ENCODE assay signal across 9 mouse cellular contexts in genomic region chr8:13725722-13726121, GRCm38 (mm10). TPM values are rescaled to one million over a fixed set of nuclear protein-coding genes. Genes with fewer than 3 reads are reported as not detected.
DNase-seq lines count a peak whose midpoint lies in the region; ATAC-seq and TF ChIP-seq lines count a peak whose summit lies in the region.
"Had no signal": no experiment of that assay in that cellular context is flagged by ENCODE, and none has a peak within 500 bp of the region (broad histone marks: within the 10 kb centered on the region; RNA-seq: fewer than 3 reads in every experiment).

No protein-coding gene starts in this region.

- peaks cover 7% of the 10 kb centered on the region for H3K9me3 ChIP-seq in E14TG2a.4 (ENCODE audit: low read length)
- H3K9me3 ChIP-seq in forebrain, embryonic 13.5 days (replicated peaks) = no peaks in the 10 kb centered on the region
- H3K9me3 ChIP-seq: lung, embryonic 15.5 days had no signal

- no peaks in the 10 kb centered on the region for H3K4me1 ChIP-seq in E14TG2a.4 (replicated peaks; ENCODE audit: low read depth, low read length)
- H3K4me1 ChIP-seq in forebrain, embryonic 13.5 days = 0 out of 2 replicates have a peak, but pooled peaks cover 5% of the 10 kb centered on the region
- H3K4me1 ChIP-seq: lung, embryonic 15.5 days had no signal

- no peak overlapping the region for H3K4me2 ChIP-seq in forebrain, embryonic 13.5 days
- H3K4me2 ChIP-seq: lung, embryonic 15.5 days had no signal

- peak; percentile 6 to 37 for DNase-seq in layer of hippocampus, adult 2 months (ENCODE audit: low spot score in 2 of 2)
- no peak for DNase-seq in layer of hippocampus, postnatal 36 days
- DNase-seq in ZHBTc4 (ENCODE audit: low read depth, low spot score) = peak; percentile 45
- peak; percentile 71 for DNase-seq in embryo, embryonic 11 days
- peak; percentile 47 for DNase-seq in left cerebral cortex, postnatal 4 days
- peak; percentile 45 for DNase-seq in right cerebral cortex, postnatal 14 days

- no peak overlapping the region for H3K4me3 ChIP-seq in layer of hippocampus, adult 2 months
- no peak overlapping the region for H3K4me3 ChIP-seq in E14TG2a.4 (replicated peaks; ENCODE audit: low read length)
- H3K4me3 ChIP-seq in forebrain, embryonic 13.5 days = no peak overlapping the region
- H3K4me3 ChIP-seq: lung, embryonic 15.5 days had no signal

- peak; percentile 90 for TF ChIP-seq CTCF in layer of hippocampus, adult 2 months (conservative IDR thresholded peaks at IDR 0.05)
- peak; percentile 25 for TF ChIP-seq CTCF in E14TG2a.4 (conservative IDR thresholded peaks at IDR 0.05; ENCODE audit: low read length)

- H3K27me3 ChIP-seq in E14TG2a.4 (ENCODE audit: insufficient read depth, low read length) = no peaks in the 10 kb centered on the region
- H3K27me3 ChIP-seq in forebrain, embryonic 13.5 days = no peaks in the 10 kb centered on the region
- H3K27me3 ChIP-seq: lung, embryonic 15.5 days had no signal

- H3K27ac ChIP-seq in layer of hippocampus, adult 2 months = no peak overlapping the region
- no peak overlapping the region for H3K27ac ChIP-seq in forebrain, embryonic 13.5 days
- H3K27ac ChIP-seq: lung, embryonic 15.5 days had no signal

- H3K9ac ChIP-seq in forebrain, embryonic 13.5 days = no peak overlapping the region
- H3K9ac ChIP-seq: lung, embryonic 15.5 days had no signal

- intact Hi-C loops in left cerebral cortex, postnatal 4 days (cut with DNase I) = no loop called here

- no peaks in the 10 kb centered on the region for H3K36me3 ChIP-seq in E14TG2a.4 (ENCODE audit: insufficient read depth, low read length)
- no peaks in the 10 kb centered on the region for H3K36me3 ChIP-seq in forebrain, embryonic 13.5 days (ENCODE audit: poor library complexity, severe bottlenecking)
- H3K36me3 ChIP-seq: lung, embryonic 15.5 days had no signal

- ATAC-seq in forebrain, embryonic 13.5 days = no peak

RNA-seq across cellular contexts. Expression of gene Cfap97d2, which starts 20.0 kb away (rescaled TPM):
- 1 to 10 TPM; 3.1 to 3.2 TPM for total RNA-seq in layer of hippocampus, adult 2 months (2021)
- total RNA-seq in layer of hippocampus, postnatal 36 days (2021) = 1 to 10 TPM; 1.1 to 1.3 TPM
- total RNA-seq in left cerebral cortex, postnatal 4 days (2021) = 1 to 10 TPM in 1 of 2 experiments, under 1 TPM in 1; 0.66 to 1.9 TPM
- polyA plus RNA-seq in forebrain, embryonic 13.5 days (2015; fragmentation: Nextera tagmentation; extraction: Ambion mirVana) = 1.4 and 1.8 TPM in 2 replicates

RNA-seq across cellular contexts. Expression of gene Cdc16, which starts 31.8 kb away (rescaled TPM):
- total RNA-seq in layer of hippocampus, adult 2 months (2021) = 10 to 100 TPM; 54.3 to 58.2 TPM
- total RNA-seq in layer of hippocampus, postnatal 36 days (2021) = 10 to 100 TPM; 57.6 to 60.0 TPM
- total RNA-seq in left cerebral cortex, postnatal 4 days (2021) = 10 to 100 TPM; 70.1 to 76.1 TPM
- polyA plus RNA-seq in forebrain, embryonic 13.5 days (2015; fragmentation: Nextera tagmentation; extraction: Ambion mirVana) = 191 and 206 TPM in 2 replicates

RNA-seq across cellular contexts. Expression of gene Rasa3, which starts 48.3 kb away (rescaled TPM):
- total RNA-seq in layer of hippocampus, adult 2 months (2021) = 10 to 100 TPM; 62.8 to 63.4 TPM
- total RNA-seq in layer of hippocampus, postnatal 36 days (2021) = 10 to 100 TPM; 62.4 to 69.7 TPM
- total RNA-seq in left cerebral cortex, postnatal 4 days (2021) = 10 to 100 TPM; 46.4 to 49.1 TPM
- polyA plus RNA-seq in forebrain, embryonic 13.5 days (2015; fragmentation: Nextera tagmentation; extraction: Ambion mirVana) = 18.2 and 19.9 TPM in 2 replicates

RNA-seq across cellular contexts. Expression of gene Upf3a, which starts 59.7 kb away (rescaled TPM):
- 10 to 100 TPM; 35.5 to 38.2 TPM for total RNA-seq in layer of hippocampus, adult 2 months (2021)
- total RNA-seq in layer of hippocampus, postnatal 36 days (2021) = 10 to 100 TPM; 35.6 to 35.7 TPM
- total RNA-seq in left cerebral cortex, postnatal 4 days (2021) = 10 to 100 TPM; 32.4 to 34.6 TPM
- 40.6 and 42.2 TPM in 2 replicates for polyA plus RNA-seq in forebrain, embryonic 13.5 days (2015; fragmentation: Nextera tagmentation; extraction: Ambion mirVana)

Comparison
In these comparisons a context has a peak if more than half of its experiments do, and no peak if none do; other contexts are left out.
1. DNase-seq: peak in layer of hippocampus, adult 2 months (2 of 2), ZHBTc4 (single experiment), embryo, embryonic 11 days (single experiment), left cerebral cortex, postnatal 4 days (single experiment) and right cerebral cortex, postnatal 14 days (single experiment); none in layer of hippocampus, postnatal 36 days (0 of 2).